Mouse (Mus musculus) embryonic facial prominence, embryonic 15.5 days (tissue): ENCODE data around the gene Arl3. TPM values are rescaled to one million over a fixed set of nuclear protein-coding genes. Genes with fewer than 3 reads are reported as not detected.

Source experiments
- ATAC-seq: fragments of 200-750 bp; cut with Nextera tagmentation; 2 replicates; pipeline ENCODE4 v1.8.0; 2017; ENCODE audit warnings: low read depth, moderate TSS enrichment; ENCODE audit not compliant: insufficient number of reproducible peaks, low FRiP score, low TSS enrichment
- H3K27ac ChIP-seq: fragments of 300-500 bp; sonication (generic); replicated peaks from 2 replicates; pipeline ENCODE4 v1.5.1; 2015; ENCODE audit warnings: mild to moderate bottlenecking, inconsistent platforms
- H3K27me3 ChIP-seq: fragments of 300-500 bp; sonication (generic); 2 replicates; pipeline ENCODE4 v1.6.1; 2015; ENCODE audit warnings: inconsistent platforms
- H3K36me3 ChIP-seq: fragments of 300-500 bp; sonication (generic); 2 replicates; pipeline ENCODE4 v1.6.1; 2015; ENCODE audit warnings: mild to moderate bottlenecking, inconsistent platforms
- H3K4me1 ChIP-seq: fragments of 300-500 bp; sonication (generic); 2 replicates; pipeline ENCODE4 v1.6.1; 2015; ENCODE audit warnings: inconsistent platforms
- H3K4me2 ChIP-seq: fragments of 300-500 bp; sonication (generic); replicated peaks from 2 replicates; pipeline ENCODE4 v1.6.1; 2015; ENCODE audit warnings: mild to moderate bottlenecking, inconsistent platforms
- H3K4me3 ChIP-seq: fragments of 300-500 bp; sonication (generic); replicated peaks from 2 replicates; pipeline ENCODE4 v1.5.1; 2015; ENCODE audit warnings: mild to moderate bottlenecking, inconsistent platforms
- H3K9ac ChIP-seq: fragments of 300-500 bp; sonication (generic); 2 replicates; pipeline ENCODE4 v1.6.1; 2015; ENCODE audit warnings: inconsistent platforms
- H3K9me3 ChIP-seq: fragments of 300-500 bp; sonication (generic); replicated peaks from 2 replicates; pipeline ENCODE4 v1.6.1; 2016; ENCODE audit warnings: inconsistent platforms
- WGBS: fragments of 180-500 bp; shearing (Covaris S2); methylation state at CpG from one replicate; pipeline ENCODE4 v1.1.7; 2015; 5-methylcytosine and 5-hydroxymethylcytosine counted together
- polyA plus RNA-seq: library from polyadenylated mRNA; unstranded; fragments of >200 nt; fragmentation: Nextera tagmentation; extraction: Ambion mirVana; gene quantifications from 2 replicates; pipeline ENCODE4 v1.2.1, GENCODE M21; 2015

Gene Arl3
- 149 TPM in 2 replicates for polyA plus RNA-seq

GRCm38 (mm10) chr19:46572951-46573937 is at the start of gene Arl3, which contains the start of gene Sfxn2:
Gene Arl3 (minus strand): TSS chr19:46573198.
Gene Sfxn2 (plus strand): TSS chr19:46573365.
- Histone ChIP-seq H3K4me1 (peaks cover 24% of the 10 kb centered on the region), H3K4me3 (peak within 1 kb of the TSS; percentile 64), H3K9me3 (no peaks in the 10 kb centered on the region), H3K9ac (peak within 1 kb of the TSS; percentile 71), H3K36me3 (no peaks in the 10 kb centered on the region), H3K4me2 (peak within 1 kb of the TSS; percentile 67), H3K27me3 (no peaks in the 10 kb centered on the region), H3K27ac (peak within 1 kb of the TSS; percentile 83)
- peak; percentile 98 for ATAC-seq
- under 1% methylated on average over 66 of the region's 67 CpGs for WGBS

GRCm38 (mm10) chr19:46622659-46623193 is 49.7 kb upstream of the Arl3 start:
- 19% methylated on average over 12 of the region's 12 CpGs for WGBS
- H3K4me1 ChIP-seq, result peaks cover 76% of the 10 kb centered on the region
- no peaks in the 10 kb centered on the region for H3K27me3 ChIP-seq
- peak overlapping the region; percentile 35 for H3K4me3 ChIP-seq
- H3K27ac ChIP-seq, result peak overlapping the region; percentile 79
- peaks cover 6% of the 10 kb centered on the region; the same call in 1 of the 2 replicates for H3K36me3 ChIP-seq
- no peaks in the 10 kb centered on the region for H3K9me3 ChIP-seq
- no peak for ATAC-seq
- H3K4me2 ChIP-seq, result peak overlapping the region; percentile 43
- H3K9ac ChIP-seq, result 0 out of 2 replicates have a peak overlapping the region, but pooled peaks have one; percentile 13

GRCm38 (mm10) chr19:46621236-46622183 is 48.5 kb upstream of the Arl3 start:
- WGBS, result 64% methylated on average over 19 of the region's 19 CpGs
- Histone ChIP-seq H3K4me2 (no peak overlapping the region), H3K36me3 (peaks cover 6% of the 10 kb centered on the region; the same call in 1 of the 2 replicates), H3K27ac (peak overlapping the region; percentile 79), H3K9me3 (no peaks in the 10 kb centered on the region), H3K27me3 (no peaks in the 10 kb centered on the region), H3K9ac (no peak overlapping the region), H3K4me1 (peaks cover 87% of the 10 kb centered on the region), H3K4me3 (no peak overlapping the region)
- ATAC-seq, result no peak

GRCm38 (mm10) chr19:46620016-46620808 is 47.2 kb upstream of the Arl3 start:
- H3K27ac ChIP-seq, result peak overlapping the region; percentile 72
- peaks cover 2% of the 10 kb centered on the region; the same call in 1 of the 2 replicates for H3K36me3 ChIP-seq
- H3K27me3 ChIP-seq, result no peaks in the 10 kb centered on the region
- no peak overlapping the region for H3K4me3 ChIP-seq
- H3K9ac ChIP-seq, result no peak overlapping the region
- peaks cover 91% of the 10 kb centered on the region for H3K4me1 ChIP-seq
- no peak for ATAC-seq
- WGBS, result 31% methylated on average over 14 of the region's 14 CpGs
- H3K4me2 ChIP-seq, result peak overlapping the region; percentile 3; the same call in 1 of the 2 replicates
- no peaks in the 10 kb centered on the region for H3K9me3 ChIP-seq

GRCm38 (mm10) chr19:46619518-46619917 is 46.5 kb upstream of the Arl3 start:
- Histone ChIP-seq H3K4me2 (no peak overlapping the region), H3K4me3 (no peak overlapping the region), H3K36me3 (no peaks in the 10 kb centered on the region), H3K9me3 (no peaks in the 10 kb centered on the region), H3K27me3 (no peaks in the 10 kb centered on the region), H3K27ac (peak overlapping the region; percentile 72), H3K4me1 (peaks cover 84% of the 10 kb centered on the region), H3K9ac (no peak overlapping the region)
- no peak for ATAC-seq
- 88% methylated on average over 6 of the region's 6 CpGs for WGBS

GRCm38 (mm10) chr19:46619001-46619400 is 46.0 kb upstream of the Arl3 start:
- Histone ChIP-seq H3K9ac (no peak overlapping the region), H3K4me2 (no peak overlapping the region), H3K4me1 (peaks cover 79% of the 10 kb centered on the region), H3K4me3 (no peak overlapping the region), H3K27ac (peak overlapping the region; percentile 61), H3K9me3 (no peaks in the 10 kb centered on the region), H3K36me3 (peaks cover under 1% of the 10 kb centered on the region; the same call in 1 of the 2 replicates), H3K27me3 (no peaks in the 10 kb centered on the region)
- 47% methylated on average over 19 of the region's 19 CpGs for WGBS
- no peak for ATAC-seq

GRCm38 (mm10) chr19:46618322-46618721 is 45.3 kb upstream of the Arl3 start:
- Histone ChIP-seq H3K4me3 (no peak overlapping the region), H3K9me3 (no peaks in the 10 kb centered on the region), H3K27ac (no peak overlapping the region; the same call in 1 of the 2 replicates), H3K4me1 (peaks cover 72% of the 10 kb centered on the region), H3K27me3 (no peaks in the 10 kb centered on the region), H3K36me3 (peaks cover 7% of the 10 kb centered on the region; the same call in 1 of the 2 replicates), H3K9ac (no peak overlapping the region), H3K4me2 (no peak overlapping the region)
- 60% methylated on average over 9 of the region's 9 CpGs for WGBS
- no peak for ATAC-seq

GRCm38 (mm10) chr19:46617361-46617760 is 44.4 kb upstream of the Arl3 start:
- peaks cover 7% of the 10 kb centered on the region; the same call in 1 of the 2 replicates for H3K36me3 ChIP-seq
- no peak overlapping the region for H3K9ac ChIP-seq
- H3K4me1 ChIP-seq, result peaks cover 62% of the 10 kb centered on the region
- no peak overlapping the region for H3K4me3 ChIP-seq
- 85% methylated on average over 8 of the region's 8 CpGs for WGBS
- no peaks in the 10 kb centered on the region for H3K9me3 ChIP-seq
- no peak overlapping the region for H3K27ac ChIP-seq
- H3K4me2 ChIP-seq, result no peak overlapping the region
- no peak for ATAC-seq
- H3K27me3 ChIP-seq, result no peaks in the 10 kb centered on the region

- ATAC-seq, result no peak
- H3K4me1 ChIP-seq, result peaks cover 53% of the 10 kb centered on the region
- no peaks in the 10 kb centered on the region for H3K27me3 ChIP-seq
- H3K4me2 ChIP-seq, result no peak overlapping the region
- H3K4me3 ChIP-seq, result no peak overlapping the region
- H3K27ac ChIP-seq, result no peak overlapping the region
- H3K9ac ChIP-seq, result no peak overlapping the region
- 55% methylated on average over 11 of the region's 11 CpGs for WGBS
- no peaks in the 10 kb centered on the region for H3K9me3 ChIP-seq
- H3K36me3 ChIP-seq, result peaks cover 7% of the 10 kb centered on the region; the same call in 1 of the 2 replicates
These were observed 43.4 kb upstream of the Arl3 start for GRCm38 (mm10) chr19:46616378-46616777.

GRCm38 (mm10) chr19:46608158-46608557 is 35.2 kb upstream of the Arl3 start:
- Histone ChIP-seq H3K4me2 (no peak overlapping the region), H3K27ac (no peak overlapping the region), H3K4me3 (no peak overlapping the region), H3K27me3 (no peaks in the 10 kb centered on the region), H3K4me1 (peaks cover 15% of the 10 kb centered on the region; the same call in 1 of the 2 replicates), H3K9ac (no peak overlapping the region), H3K9me3 (no peaks in the 10 kb centered on the region), H3K36me3 (peaks cover 45% of the 10 kb centered on the region; the same call in 1 of the 2 replicates)
- WGBS, result 90% methylated on average over 7 of the region's 7 CpGs
- ATAC-seq, result no peak
